Mouse (Mus musculus): ENCODE measurements around the gene Wdr17. TPM values are rescaled to one million over a fixed set of nuclear protein-coding genes. Genes with fewer than 3 reads are reported as not detected.

Wdr17 gene
- total and polyA plus RNA-seq, 2 experiments from 2014 or later: 17.8 to 24.3 TPM

GRCm38 (mm10) chr8:54894637-54895322 is 7.8 kb upstream of the Wdr17 start:
- 44% methylated on average over 2 of the region's 2 CpGs for WGBS
- peak; percentile 71 for ATAC-seq
- Histone ChIP-seq H3K27ac (ENCODE audit: low read depth, low read length) (peak overlapping the region; percentile 60), H3K4me2 (ENCODE audit: low read depth) (no peak overlapping the region), H3K9ac (no peak overlapping the region), H3K36me3 (ENCODE audit: insufficient read depth) (no peaks in the 10 kb centered on the region), H3K27me3 (ENCODE audit: insufficient read depth, low read length) (no peaks in the 10 kb centered on the region), H3K4me3 (ENCODE audit: low read depth, low read length) (no peak overlapping the region), H3K9me3 (ENCODE audit: low read length) (no peaks in the 10 kb centered on the region), H3K4me1 (ENCODE audit: insufficient read depth) (no peaks in the 10 kb centered on the region)
- TF ChIP-seq CTCF (IDR thresholded peaks at IDR 0.05; ENCODE audit: low read depth): no peak
- DNase-seq: peak; percentile 50

DNA sequence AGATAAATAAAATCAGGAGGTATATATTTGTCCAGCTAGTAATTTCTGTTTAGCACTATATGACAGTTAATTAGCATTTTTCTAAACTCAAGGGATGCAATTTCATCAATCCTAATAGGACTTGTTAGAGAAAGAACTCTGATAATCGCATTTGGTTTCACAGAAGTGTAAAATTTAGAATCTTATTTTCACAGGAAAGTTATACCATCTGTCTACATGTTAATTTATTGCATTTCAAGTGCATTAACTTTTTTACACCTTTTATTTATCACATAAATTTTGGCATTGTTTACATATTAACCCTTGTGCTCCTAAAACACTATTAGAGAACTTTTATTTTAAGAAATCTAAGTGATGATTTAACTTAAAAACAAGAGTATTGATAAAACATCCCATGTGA is 7.2 kb upstream of the Wdr17 start:
- no peak overlapping the region for H3K4me2 ChIP-seq (ENCODE audit: low read depth)
- no peaks in the 10 kb centered on the region for H3K9me3 ChIP-seq (ENCODE audit: low read length)
- H3K9ac ChIP-seq: no peak overlapping the region
- WGBS: 57% methylated on average over 1 of the region's 1 CpGs
- ATAC-seq (no peak), DNase-seq (no peak)
- peak overlapping the region; percentile 52; the same call in 1 of the 2 replicates for H3K27ac ChIP-seq (ENCODE audit: low read depth, low read length)
- H3K4me1 ChIP-seq (ENCODE audit: insufficient read depth): no peaks in the 10 kb centered on the region
- no peaks in the 10 kb centered on the region for H3K36me3 ChIP-seq (ENCODE audit: insufficient read depth)
- TF ChIP-seq CTCF (IDR thresholded peaks at IDR 0.05; ENCODE audit: low read depth): no peak
- H3K27me3 ChIP-seq (ENCODE audit: insufficient read depth, low read length): no peaks in the 10 kb centered on the region
- no peak overlapping the region for H3K4me3 ChIP-seq (ENCODE audit: low read depth, low read length)

GRCm38 (mm10) chr8:54886560-54886959 is 424 bp downstream of the Wdr17 start:
- no peak for TF ChIP-seq CTCF (IDR thresholded peaks at IDR 0.05; ENCODE audit: low read depth)
- no peak overlapping the region for H3K9ac ChIP-seq
- H3K4me1 ChIP-seq (ENCODE audit: insufficient read depth): no peaks in the 10 kb centered on the region
- 79% methylated on average over 4 of the region's 4 CpGs for WGBS
- no peak overlapping the region for H3K4me3 ChIP-seq (ENCODE audit: low read depth, low read length)
- H3K9me3 ChIP-seq (ENCODE audit: low read length): no peaks in the 10 kb centered on the region
- H3K36me3 ChIP-seq (ENCODE audit: insufficient read depth): no peaks in the 10 kb centered on the region
- no peaks in the 10 kb centered on the region for H3K27me3 ChIP-seq (ENCODE audit: insufficient read depth, low read length)
- DNase-seq: no peak
- peak; percentile 29; the same call in 1 of the 2 replicates for ATAC-seq
- H3K27ac ChIP-seq (ENCODE audit: low read depth, low read length): peak overlapping the region; percentile 72
- H3K4me2 ChIP-seq (ENCODE audit: low read depth): no peak overlapping the region

DNA sequence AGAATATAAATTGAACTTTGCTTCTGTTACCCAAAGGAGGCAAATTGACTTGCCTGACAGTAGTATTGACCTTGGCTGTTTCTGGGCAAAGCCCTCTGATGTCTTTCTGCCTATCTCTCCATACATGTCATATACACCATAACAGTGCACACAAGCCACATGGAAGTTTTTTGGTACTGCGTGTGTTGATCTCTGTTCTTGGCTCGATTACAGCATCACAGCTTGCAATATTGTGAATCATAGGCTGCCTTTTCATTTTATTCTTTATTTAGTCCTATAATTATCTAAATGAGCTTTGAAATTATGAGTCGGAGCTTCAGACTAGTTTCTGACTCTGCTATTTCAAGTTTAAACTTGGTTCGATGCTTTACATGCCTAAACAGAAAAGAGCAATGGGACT is 10.5 kb downstream of the Wdr17 start:
- Histone ChIP-seq H3K9me3 (ENCODE audit: low read length) (no peaks in the 10 kb centered on the region), H3K4me2 (ENCODE audit: low read depth) (no peak overlapping the region), H3K27me3 (ENCODE audit: insufficient read depth, low read length) (no peaks in the 10 kb centered on the region), H3K9ac (no peak overlapping the region), H3K4me3 (ENCODE audit: low read depth, low read length) (no peak overlapping the region), H3K4me1 (ENCODE audit: insufficient read depth) (no peaks in the 10 kb centered on the region), H3K36me3 (ENCODE audit: insufficient read depth) (no peaks in the 10 kb centered on the region), H3K27ac (ENCODE audit: low read depth, low read length) (no peak overlapping the region)
- ATAC-seq (peak; percentile 88), DNase-seq (peak; percentile 84)
- TF ChIP-seq CTCF (IDR thresholded peaks at IDR 0.05; ENCODE audit: low read depth): no peak; the same call in 1 of the 2 replicates
- 51% methylated on average over 4 of the region's 4 CpGs for WGBS

GRCm38 (mm10) chr8:54864761-54865064 is 22.3 kb downstream of the Wdr17 start:
- H3K4me3 ChIP-seq (ENCODE audit: low read depth, low read length): no peak overlapping the region
- no peak for DNase-seq
- WGBS: 25% methylated on average over 1 of the region's 1 CpGs
- no peaks in the 10 kb centered on the region for H3K27me3 ChIP-seq (ENCODE audit: insufficient read depth, low read length)
- TF ChIP-seq CTCF (IDR thresholded peaks at IDR 0.05; ENCODE audit: low read depth): no peak
- H3K9ac ChIP-seq: no peak overlapping the region
- peak overlapping the region; percentile 89 for H3K27ac ChIP-seq (ENCODE audit: low read depth, low read length)
- 0 out of 2 replicates have a peak overlapping the region, but pooled peaks have one; percentile 26 for H3K4me2 ChIP-seq (ENCODE audit: low read depth)
- no peaks in the 10 kb centered on the region for H3K9me3 ChIP-seq (ENCODE audit: low read length)
- peak; percentile 83 for ATAC-seq
- H3K36me3 ChIP-seq (ENCODE audit: insufficient read depth): no peaks in the 10 kb centered on the region
- H3K4me1 ChIP-seq (ENCODE audit: insufficient read depth): 0 out of 2 replicates have a peak, but pooled peaks cover 23% of the 10 kb centered on the region

DNA sequence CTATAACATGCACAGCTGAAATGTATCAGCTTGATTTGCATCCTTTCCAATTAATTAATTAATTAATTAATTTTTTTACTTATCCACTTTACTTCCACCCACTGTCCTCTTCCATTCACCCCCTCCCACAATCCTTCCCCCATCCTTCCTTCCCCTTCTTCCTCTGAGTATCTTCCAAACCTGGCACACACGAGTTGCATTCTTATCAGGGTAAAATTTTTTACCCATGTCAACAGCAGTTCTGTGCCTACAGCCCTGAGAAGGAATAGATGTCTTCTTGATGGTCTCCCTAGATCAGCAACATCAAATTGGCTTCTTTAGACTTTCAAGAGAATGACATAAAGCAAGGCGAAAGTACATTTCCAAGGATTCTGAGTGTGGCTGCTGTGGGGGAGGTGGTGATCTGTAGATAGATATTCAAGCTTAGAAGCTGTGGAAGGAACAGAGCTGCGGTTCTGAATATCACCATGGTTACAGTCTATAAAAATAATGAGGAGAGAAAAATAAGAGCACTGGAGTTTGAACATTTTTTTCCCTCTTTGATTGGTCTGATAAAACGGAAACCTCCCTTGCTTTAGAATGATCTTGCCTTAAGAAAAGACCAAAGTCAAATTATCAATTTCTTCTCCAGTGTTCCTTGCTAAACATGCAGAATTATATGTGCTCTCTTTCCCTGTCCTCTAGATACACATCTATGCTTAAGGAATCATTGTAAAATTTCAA is 22.8 kb downstream of the Wdr17 start:
- H3K4me1 ChIP-seq (ENCODE audit: insufficient read depth): 0 out of 2 replicates have a peak, but pooled peaks cover 23% of the 10 kb centered on the region
- H3K4me2 ChIP-seq (ENCODE audit: low read depth): 0 out of 2 replicates have a peak overlapping the region, but pooled peaks have one; percentile 26
- H3K27ac ChIP-seq (ENCODE audit: low read depth, low read length): peak overlapping the region; percentile 89
- no peak for TF ChIP-seq CTCF (IDR thresholded peaks at IDR 0.05; ENCODE audit: low read depth)
- no peak overlapping the region; the same call in 1 of the 2 replicates for H3K9ac ChIP-seq
- peak; percentile 97 for ATAC-seq
- no peaks in the 10 kb centered on the region for H3K36me3 ChIP-seq (ENCODE audit: insufficient read depth)
- DNase-seq: peak; percentile 79
- no peaks in the 10 kb centered on the region for H3K9me3 ChIP-seq (ENCODE audit: low read length)
- H3K4me3 ChIP-seq (ENCODE audit: low read depth, low read length): no peak overlapping the region
- 33% methylated on average over 4 of the region's 4 CpGs for WGBS
- no peaks in the 10 kb centered on the region for H3K27me3 ChIP-seq (ENCODE audit: insufficient read depth, low read length)

Measured in forebrain, postnatal 0 days (tissue).